Mouse (Mus musculus): Measurements from ENCODE around the gene 2700097O09Rik.

DNA sequence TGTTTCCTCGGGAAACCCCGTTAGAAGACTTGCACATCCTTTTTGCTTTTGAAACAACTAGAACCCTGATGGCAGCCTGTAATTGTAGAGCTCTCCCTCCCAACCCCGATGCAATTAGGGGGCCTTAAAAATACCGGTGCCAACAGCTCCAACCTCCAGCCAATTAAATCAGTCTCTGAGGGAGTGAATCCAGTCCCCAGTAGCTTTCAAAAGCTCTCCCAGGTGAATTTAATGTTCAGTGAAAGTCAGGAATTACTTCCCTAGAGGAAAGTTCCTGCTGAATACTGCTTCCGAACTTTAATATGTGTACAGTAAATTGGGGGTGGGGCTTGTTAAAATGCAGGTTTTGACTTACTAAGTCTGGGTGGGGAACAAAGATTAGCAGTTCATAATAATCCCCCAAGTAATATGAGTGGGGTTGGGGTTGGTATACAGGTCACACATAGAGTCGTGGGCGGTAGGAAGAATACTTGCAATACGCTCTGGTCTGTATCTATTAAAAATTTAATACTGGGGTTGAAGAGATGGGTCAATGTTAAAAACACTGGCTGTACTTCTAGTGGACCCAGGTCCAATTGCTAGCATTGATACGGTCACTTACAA is 62.7 kb downstream of the 2700097O09Rik start:
- TF ChIP-seq CTCF (IDR thresholded peaks at IDR 0.05; ENCODE audit: low read depth) (no peak), EP300 (IDR thresholded peaks at IDR 0.05; ENCODE audit: low read depth) (no peak)
